In genomic region chr7:125678756-125679155, GRCm38 (mm10) we compare ENCODE assay signal across 15 mouse cellular contexts. TPM values are rescaled to one million over a fixed set of nuclear protein-coding genes. Genes with fewer than 3 reads are reported as not detected.
DNase-seq lines count a peak whose midpoint lies in the region; ATAC-seq and TF ChIP-seq lines count a peak whose summit lies in the region.
"Had no signal": no experiment of that assay in that cellular context is flagged by ENCODE, and none has a peak within 500 bp of the region (broad histone marks: within the 10 kb centered on the region; RNA-seq: fewer than 3 reads in every experiment).

No protein-coding gene starts in this region.

- H3K4me3 ChIP-seq in hindbrain, embryonic 13.5 days = no peak overlapping the region
- H3K4me3 ChIP-seq in hindbrain, embryonic 16.5 days (ENCODE audit: low read length) = no peak overlapping the region
- no peak overlapping the region for H3K4me3 ChIP-seq in hindbrain, postnatal 0 days (ENCODE audit: low read length)
- H3K4me3 ChIP-seq: layer of hippocampus, adult 2 months; limb, embryonic 12.5 days; liver, embryonic 15.5 days had no signal

- H3K9me3 ChIP-seq in hindbrain, embryonic 13.5 days = no peaks in the 10 kb centered on the region
- H3K9me3 ChIP-seq in hindbrain, embryonic 16.5 days (ENCODE audit: control insufficient read depth, low read length) = no peaks in the 10 kb centered on the region
- no peaks in the 10 kb centered on the region for H3K9me3 ChIP-seq in hindbrain, postnatal 0 days (ENCODE audit: low read length)
- H3K9me3 ChIP-seq: limb, embryonic 12.5 days; liver, embryonic 15.5 days had no signal

- no peaks in the 10 kb centered on the region for H3K27me3 ChIP-seq in hindbrain, embryonic 13.5 days
- H3K27me3 ChIP-seq in hindbrain, embryonic 16.5 days (replicated peaks; ENCODE audit: control insufficient read depth, insufficient read depth, low read length) = no peaks in the 10 kb centered on the region
- H3K27me3 ChIP-seq in hindbrain, postnatal 0 days (ENCODE audit: insufficient read depth, low read length) = no peaks in the 10 kb centered on the region
- H3K27me3 ChIP-seq: limb, embryonic 12.5 days; liver, embryonic 15.5 days had no signal

- DNase-seq in Muller cell, postnatal 12 days (ENCODE audit: inconsistent ontology term) = peak; percentile 81
- DNase-seq in hindbrain, postnatal 0 days (ENCODE audit: low spot score) = peak; percentile 7
- peak; percentile 49 for DNase-seq in kidney, postnatal 14 days
- DNase-seq in gastrocnemius, postnatal 25 days = no peak
- DNase-seq in thymus, postnatal 36 days = no peak
- no peak for DNase-seq in spleen, postnatal 4 days (ENCODE audit: low spot score in 2 of 2)
- DNase-seq: adrenal gland, adult 8-10 months; cerebellum, adult 8-10 months; gastrocnemius, postnatal 10 days; right cerebral cortex, postnatal 14 days had no signal

- H3K36me3 ChIP-seq in hindbrain, embryonic 13.5 days = peaks cover 92% of the 10 kb centered on the region
- H3K36me3 ChIP-seq in hindbrain, embryonic 16.5 days (ENCODE audit: control insufficient read depth, insufficient read depth, low read length) = peaks cover 63% of the 10 kb centered on the region
- peaks cover 80% of the 10 kb centered on the region for H3K36me3 ChIP-seq in hindbrain, postnatal 0 days (ENCODE audit: insufficient read depth, low read length)

- no peak overlapping the region for H3K4me2 ChIP-seq in hindbrain, embryonic 13.5 days
- H3K4me2 ChIP-seq in hindbrain, embryonic 16.5 days (ENCODE audit: low read length) = no peak overlapping the region
- no peak overlapping the region for H3K4me2 ChIP-seq in hindbrain, postnatal 0 days (ENCODE audit: low read depth, low read length)
- H3K4me2 ChIP-seq: limb, embryonic 12.5 days; liver, embryonic 15.5 days had no signal

- ATAC-seq in hindbrain, embryonic 13.5 days (ENCODE audit: low FRiP score) = no peak
- no peak for ATAC-seq in hindbrain, embryonic 16.5 days
- no peak for ATAC-seq in hindbrain, postnatal 0 days

- WGBS in hindbrain, embryonic 13.5 days = 70% methylated on average over 8 of the region's 8 CpGs
- WGBS in hindbrain, embryonic 16.5 days = 51% methylated on average over 8 of the region's 8 CpGs
- WGBS in hindbrain, postnatal 0 days = 40% methylated on average over 8 of the region's 8 CpGs

- no peak for TF ChIP-seq CTCF in hindbrain, postnatal 0 days (IDR thresholded peaks at IDR 0.05; ENCODE audit: low read depth)

- H3K9ac ChIP-seq in hindbrain, embryonic 13.5 days = no peak overlapping the region
- H3K9ac ChIP-seq in hindbrain, embryonic 16.5 days (ENCODE audit: low read depth, low read length) = no peak overlapping the region; the same call in 1 of the 2 replicates
- H3K9ac ChIP-seq in hindbrain, postnatal 0 days (replicated peaks; ENCODE audit: low read length) = no peak overlapping the region; the same call in 1 of the 2 replicates
- H3K9ac ChIP-seq: limb, embryonic 12.5 days; liver, embryonic 15.5 days had no signal

- peak overlapping the region; percentile 32; the same call in 1 of the 2 replicates for H3K27ac ChIP-seq in hindbrain, embryonic 13.5 days
- no peak overlapping the region; the same call in 1 of the 2 replicates for H3K27ac ChIP-seq in hindbrain, embryonic 16.5 days (ENCODE audit: low read depth, low read length)
- H3K27ac ChIP-seq in hindbrain, postnatal 0 days = no peak overlapping the region
- H3K27ac ChIP-seq: layer of hippocampus, adult 2 months; limb, embryonic 12.5 days; liver, embryonic 15.5 days had no signal

- no peaks in the 10 kb centered on the region for H3K4me1 ChIP-seq in hindbrain, embryonic 13.5 days (replicated peaks)
- H3K4me1 ChIP-seq in hindbrain, embryonic 16.5 days (ENCODE audit: control insufficient read depth, insufficient read depth, low read depth, low read length) = no peaks in the 10 kb centered on the region
- H3K4me1 ChIP-seq in hindbrain, postnatal 0 days (ENCODE audit: insufficient read depth, low read length) = no peaks in the 10 kb centered on the region
- H3K4me1 ChIP-seq: limb, embryonic 12.5 days; liver, embryonic 15.5 days had no signal

RNA-seq across cellular contexts. Expression of gene Gtf3c1, which starts 28.8 kb away (rescaled TPM):
- polyA plus RNA-seq in hindbrain, embryonic 13.5 days (2015; fragmentation: Nextera tagmentation; extraction: Ambion mirVana) = 31.0 and 31.8 TPM in 2 replicates
- 23.0 and 28.5 TPM in 2 replicates for polyA plus RNA-seq in hindbrain, embryonic 16.5 days (2015; fragmentation: Nextera tagmentation; extraction: Ambion mirVana)
- total RNA-seq in hindbrain, postnatal 0 days (2014; rRNA removed) = 70.2 and 78.2 TPM in 2 replicates
- 16.7 and 17.7 TPM in 2 replicates for polyA plus RNA-seq in hindbrain, postnatal 0 days (2015; fragmentation: Nextera tagmentation; extraction: Ambion mirVana)
- 10 to 100 TPM; 28.4 to 29.0 TPM for total RNA-seq in gastrocnemius, postnatal 25 days (2021)

RNA-seq across cellular contexts. Expression of gene D430042O09Rik, which starts 28.9 kb away (rescaled TPM):
- polyA plus RNA-seq in hindbrain, embryonic 13.5 days (2015; fragmentation: Nextera tagmentation; extraction: Ambion mirVana) = 6.8 and 7.6 TPM in 2 replicates
- 5.0 and 6.5 TPM in 2 replicates for polyA plus RNA-seq in hindbrain, embryonic 16.5 days (2015; fragmentation: Nextera tagmentation; extraction: Ambion mirVana)
- 17.8 and 18.7 TPM in 2 replicates for total RNA-seq in hindbrain, postnatal 0 days (2014; rRNA removed)
- polyA plus RNA-seq in hindbrain, postnatal 0 days (2015; fragmentation: Nextera tagmentation; extraction: Ambion mirVana) = 3.7 and 4.5 TPM in 2 replicates
- total RNA-seq in gastrocnemius, postnatal 25 days (2021) = 1 to 10 TPM; 4.7 to 9.0 TPM

Comparison
In these comparisons a context has a peak if more than half of its experiments do, and no peak if none do; other contexts are left out.
1. DNase-seq: peak in Muller cell, postnatal 12 days (single experiment), hindbrain, postnatal 0 days (single experiment) and kidney, postnatal 14 days (single experiment); none in gastrocnemius, postnatal 25 days (single experiment), thymus, postnatal 36 days (0 of 2) and spleen, postnatal 4 days (0 of 2).